Mouse (Mus musculus) cerebellum, postnatal 4 days (tissue): ENCODE data around the gene Uty.

Experiments
- DNase-seq, 2 experiments: peaks; one replicate each; pipeline ENCODE4 v3.0.0; 2022; ENCODE audit warnings: low spot score in 2 of 2, mixed read lengths in 1 of 2

The Uty gene

DNA sequence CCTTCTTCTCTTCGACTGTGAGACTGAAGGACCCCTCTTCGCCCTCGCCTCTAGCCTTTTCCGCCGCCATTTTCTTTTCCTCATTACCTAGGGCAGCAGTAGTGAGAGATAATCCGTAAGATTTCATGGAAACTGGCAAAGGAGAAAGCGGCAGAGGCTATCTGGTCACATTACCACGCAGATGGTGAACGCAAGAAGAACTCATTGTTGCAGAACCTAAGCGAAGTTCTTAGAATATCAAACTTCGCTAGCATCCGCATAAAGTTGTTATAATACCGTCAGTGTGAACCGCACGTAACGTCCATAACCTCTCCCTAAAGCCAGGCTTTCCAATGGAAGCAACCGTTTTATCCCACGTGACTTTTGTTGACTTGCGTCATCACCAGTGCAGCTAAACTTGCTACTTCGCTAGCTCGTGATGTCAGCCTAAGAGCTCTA, at the start of gene Uty:
Uty (minus strand) TSS at position 334 of the 438 bp plus-strand sequence.
- peak in 1 of 2 experiments; percentile 19 for DNase-seq

GRCm38 (mm10) chrY:1293708-1294107, 48.1 kb upstream of the Uty start:
- DNase-seq, result no peak

- DNase-seq, result peak in 1 of 2 experiments; percentile 25
Measured at GRCm38 (mm10) chrY:1286171-1286795, 40.7 kb upstream of the Uty start, which contains the start of gene Ddx3y. Gene Ddx3y (minus strand): TSS chrY:1286629.

DNA sequence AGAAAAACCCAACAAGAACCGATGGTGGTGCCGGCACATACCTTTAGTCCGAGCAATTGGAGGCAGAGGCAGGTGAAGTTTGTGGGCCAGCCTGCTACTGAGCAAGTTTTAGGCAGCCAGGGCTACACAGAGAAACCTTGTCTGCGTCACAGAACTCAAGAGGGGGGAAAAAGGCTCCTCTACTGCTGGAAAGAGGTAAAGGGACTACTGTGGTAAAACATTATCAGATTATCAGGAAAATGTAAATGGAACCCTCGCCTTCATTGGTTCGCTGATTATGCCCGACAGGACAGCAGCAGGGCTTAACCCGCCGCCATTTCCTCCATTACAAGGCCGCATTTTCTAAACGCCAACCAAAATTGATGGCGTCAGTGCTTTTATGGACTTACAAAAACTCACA, 40.2 kb upstream of the Uty start:
- no peak for DNase-seq

GRCm38 (mm10) chrY:1246117-1246516, 558 bp upstream of the Uty start:
- no peak for DNase-seq

DNA sequence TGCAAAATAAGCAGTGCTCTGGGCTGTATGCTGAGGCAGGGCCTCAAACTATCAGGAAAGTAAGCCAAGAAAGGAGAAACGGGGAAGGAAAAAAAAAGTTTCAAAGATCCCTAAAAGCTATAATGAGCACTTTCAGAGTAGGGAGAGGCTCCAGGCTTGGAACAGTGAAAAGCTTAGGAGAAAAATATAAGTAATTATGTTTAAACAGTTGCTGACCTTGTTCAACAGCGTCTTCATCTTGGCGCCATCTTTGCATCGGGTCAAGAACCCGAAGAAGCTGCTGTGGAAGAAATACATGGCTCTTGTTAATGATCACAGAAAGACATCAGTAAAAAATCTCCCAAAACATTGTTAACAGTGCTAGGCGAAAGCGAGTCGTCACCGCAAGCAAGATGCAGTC, 619 bp downstream of the Uty start:
- DNase-seq, result no peak

DNA sequence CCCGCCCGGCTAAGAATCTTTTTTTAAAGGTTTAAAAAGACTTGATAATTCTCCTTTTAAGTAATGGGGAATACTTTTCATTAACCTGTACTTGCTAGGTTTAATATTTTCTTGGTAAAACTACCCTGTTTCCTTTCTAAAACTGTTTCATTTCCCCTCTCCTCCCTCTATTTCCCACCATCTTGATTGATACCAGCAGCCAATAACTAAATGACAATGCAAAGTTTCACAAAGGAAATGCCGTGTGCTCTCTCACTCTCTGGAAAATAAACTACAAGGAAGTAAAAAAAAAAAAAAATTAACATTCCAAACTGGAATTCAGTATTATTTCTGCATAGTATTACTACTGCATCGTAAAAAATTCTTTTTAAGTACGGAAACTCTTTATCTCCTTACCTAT, 1.1 kb downstream of the Uty start:
- no peak for DNase-seq

DNA sequence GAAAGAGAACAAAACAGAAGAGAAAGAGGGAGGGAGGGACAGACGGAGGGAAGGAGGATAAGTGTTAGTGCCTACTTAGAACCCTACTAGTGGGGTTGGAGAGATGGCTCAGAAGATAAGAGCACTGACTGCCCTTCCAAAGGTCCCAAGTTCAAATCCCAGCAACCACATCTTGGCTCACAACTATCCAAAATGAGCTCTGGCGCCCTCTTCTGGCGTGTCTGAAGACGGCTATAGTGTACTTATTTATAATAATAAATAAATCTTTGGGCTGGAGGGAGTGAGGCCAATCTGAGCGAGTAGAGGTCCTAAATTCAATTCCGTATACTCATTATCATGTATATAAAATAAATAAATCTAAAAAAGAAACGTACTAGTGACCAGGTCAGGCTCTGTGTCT, 25.6 kb downstream of the Uty start:
- DNase-seq, result no peak

- DNase-seq, result no peak
Measured at GRCm38 (mm10) chrY:1178476-1178875, 67.1 kb downstream of the Uty start.

- DNase-seq, result no peak
Measured at GRCm38 (mm10) chrY:1163054-1163453, 82.5 kb downstream of the Uty start.

GRCm38 (mm10) chrY:1116153-1116552, 129.4 kb downstream of the Uty start:
- DNase-seq, result no peak

DNA sequence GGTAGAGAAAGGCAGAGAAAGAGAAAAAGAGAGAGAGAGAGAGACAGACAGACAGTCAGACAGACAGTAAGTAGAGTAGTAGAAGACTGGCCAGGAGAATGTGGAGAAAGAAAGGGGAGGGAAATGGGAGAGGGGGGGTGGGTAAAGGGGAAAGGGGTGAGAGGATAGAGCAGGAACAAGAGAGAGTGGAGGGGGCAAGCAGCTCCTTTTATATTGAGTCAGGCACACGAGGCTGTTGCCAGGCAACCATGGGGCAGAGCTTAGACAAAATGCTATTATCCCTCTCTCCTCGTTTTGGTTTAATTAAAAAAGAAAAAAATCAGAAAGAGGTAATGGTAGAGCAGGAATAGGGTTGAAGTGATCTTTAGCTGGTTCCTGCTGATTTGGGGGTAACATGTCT, 131.5 kb downstream of the Uty start:
- DNase-seq, result no peak
